Mouse (Mus musculus) cerebellum, adult 8-10 months (tissue): ENCODE data around the gene Sp7.

Experiments used
- DNase-seq: peaks from one replicate; pipeline ENCODE4 v3.0.0; 2022

Gene Sp7

GRCm38 (mm10) chr15:102366733-102367344 is at the start of gene Sp7:
Gene Sp7, minus strand, starts transcription at chr15:102367182.
- DNase-seq = no peak

- no peak for DNase-seq
Observed at GRCm38 (mm10) chr15:102413687-102414086, 46.7 kb upstream of the Sp7 start.

- no peak for DNase-seq
Observed at GRCm38 (mm10) chr15:102411077-102411476, 44.1 kb upstream of the Sp7 start.

GRCm38 (mm10) chr15:102409286-102409685 is 42.3 kb upstream of the Sp7 start:
- no peak for DNase-seq

GRCm38 (mm10) chr15:102408558-102409130 is 41.7 kb upstream of the Sp7 start:
- DNase-seq = no peak

- peak; percentile 23 for DNase-seq
Observed at GRCm38 (mm10) chr15:102407681-102408557, 40.9 kb upstream of the Sp7 start.

- peak; percentile 19 for DNase-seq
Observed at GRCm38 (mm10) chr15:102406912-102407580, 40.1 kb upstream of the Sp7 start.

- DNase-seq = peak; percentile 67
Observed at GRCm38 (mm10) chr15:102406196-102406911, 39.4 kb upstream of the Sp7 start.

- DNase-seq = peak; percentile 99
Observed at GRCm38 (mm10) chr15:102405489-102406195, 38.7 kb upstream of the Sp7 start, which contains the start of gene Sp1. Gene Sp1, plus strand, starts transcription at chr15:102406143.

- DNase-seq = no peak
Observed at GRCm38 (mm10) chr15:102404608-102405488, 37.9 kb upstream of the Sp7 start.

- DNase-seq = no peak
Observed at GRCm38 (mm10) chr15:102402210-102402609, 35.2 kb upstream of the Sp7 start.

GRCm38 (mm10) chr15:102401278-102401677 is 34.3 kb upstream of the Sp7 start:
- DNase-seq = no peak

GRCm38 (mm10) chr15:102400476-102401045 is 33.6 kb upstream of the Sp7 start:
- no peak for DNase-seq

GRCm38 (mm10) chr15:102399229-102400221 is 32.5 kb upstream of the Sp7 start:
- DNase-seq = peak; percentile 51

GRCm38 (mm10) chr15:102398629-102399028 is 31.6 kb upstream of the Sp7 start:
- no peak for DNase-seq

- DNase-seq = no peak
Observed at GRCm38 (mm10) chr15:102395061-102395460, 28.1 kb upstream of the Sp7 start.

GRCm38 (mm10) chr15:102393584-102394014 is 26.6 kb upstream of the Sp7 start:
- DNase-seq = no peak

- no peak for DNase-seq
Observed at GRCm38 (mm10) chr15:102392520-102392919, 25.5 kb upstream of the Sp7 start.

- DNase-seq = no peak
Observed at GRCm38 (mm10) chr15:102388942-102389341, 22.0 kb upstream of the Sp7 start.
